15 mouse cellular contexts compared by ENCODE assay signal in genomic region chr13:44141181-44141580, GRCm38 (mm10).
A peak's percentile ranks its signal among the peaks of the same experiment; 100 is the strongest.
DNase-seq lines count a peak whose midpoint lies in the region; ATAC-seq and TF ChIP-seq lines count a peak whose summit lies in the region.
"Had no signal": no experiment of that assay in that cellular context is flagged by ENCODE, and none has a peak within 500 bp of the region (broad histone marks: within the 10 kb centered on the region; RNA-seq: fewer than 3 reads in every experiment).

No protein-coding gene starts in this region.

- no peak for TF ChIP-seq CTCF in brain, embryonic 14.5 days (IDR thresholded peaks at IDR 0.05; ENCODE audit: borderline replicate concordance, extremely low read depth, insufficient read depth, insufficient read length)

- H3K4me3 ChIP-seq in embryonic facial prominence, embryonic 14.5 days (ENCODE audit: low read depth, low read length): no peak overlapping the region
- no peak overlapping the region for H3K4me3 ChIP-seq in embryonic facial prominence, embryonic 10.5 days
- no peak overlapping the region for H3K4me3 ChIP-seq in kidney, embryonic 14.5 days (ENCODE audit: low read length)
- H3K4me3 ChIP-seq: forebrain, embryonic 15.5 days; heart, embryonic 10.5 days had no signal

- no peak overlapping the region for H3K27ac ChIP-seq in embryonic facial prominence, embryonic 14.5 days (replicated peaks; ENCODE audit: low read depth, low read length)
- no peak overlapping the region for H3K27ac ChIP-seq in embryonic facial prominence, embryonic 10.5 days (replicated peaks)
- H3K27ac ChIP-seq in kidney, embryonic 14.5 days (ENCODE audit: low read depth, low read length): no peak overlapping the region
- H3K27ac ChIP-seq: forebrain, embryonic 15.5 days; heart, embryonic 10.5 days; hindbrain, embryonic 14.5 days had no signal

- H3K36me3 ChIP-seq in embryonic facial prominence, embryonic 14.5 days (ENCODE audit: control insufficient read depth, insufficient read depth, low read length): no peaks in the 10 kb centered on the region
- no peaks in the 10 kb centered on the region for H3K36me3 ChIP-seq in embryonic facial prominence, embryonic 10.5 days (replicated peaks)
- no peaks in the 10 kb centered on the region for H3K36me3 ChIP-seq in kidney, embryonic 14.5 days (ENCODE audit: control insufficient read depth, insufficient read depth, low read length)
- H3K36me3 ChIP-seq: forebrain, embryonic 15.5 days; heart, embryonic 10.5 days had no signal

- DNase-seq in embryonic facial prominence, embryonic 14.5 days (ENCODE audit: low spot score): peak; percentile 8
- no peak for DNase-seq in embryonic facial prominence, embryonic 10.5 days (ENCODE audit: low spot score)
- peak; percentile 47 for DNase-seq in kidney, adult 9 months
- peak; percentile 20 for DNase-seq in brain, embryonic 14.5 days (ENCODE audit: low read depth)
- DNase-seq in retina, postnatal 1 day: peak; percentile 67
- DNase-seq: adrenal gland, adult 2 months; adrenal gland, postnatal 25 days; cerebellum, adult 8-10 months; gastrocnemius, postnatal 36 days; heart, adult 18-20 months; heart, postnatal 10 days had no signal

- H3K4me2 ChIP-seq in embryonic facial prominence, embryonic 14.5 days (ENCODE audit: low read depth, low read length): no peak overlapping the region
- H3K4me2 ChIP-seq in kidney, embryonic 14.5 days (replicated peaks; ENCODE audit: low read depth, low read length): no peak overlapping the region
- H3K4me2 ChIP-seq: forebrain, embryonic 15.5 days; hindbrain, embryonic 14.5 days had no signal

- H3K9ac ChIP-seq in embryonic facial prominence, embryonic 14.5 days (ENCODE audit: low read depth, low read length): no peak overlapping the region
- H3K9ac ChIP-seq in kidney, embryonic 14.5 days (ENCODE audit: low read depth, low read length): no peak overlapping the region
- H3K9ac ChIP-seq: forebrain, embryonic 15.5 days; hindbrain, embryonic 14.5 days had no signal

- WGBS in embryonic facial prominence, embryonic 14.5 days: 48% methylated on average over 5 of the region's 5 CpGs
- WGBS in embryonic facial prominence, embryonic 10.5 days: 62% methylated on average over 5 of the region's 5 CpGs
- 78% methylated on average over 5 of the region's 5 CpGs for WGBS in kidney, embryonic 14.5 days

- ATAC-seq in embryonic facial prominence, embryonic 14.5 days (ENCODE audit: low read depth): no peak
- ATAC-seq in kidney, embryonic 14.5 days (ENCODE audit: low FRiP score, low TSS enrichment): no peak
- ATAC-seq: forebrain, embryonic 15.5 days had no signal

- no peak for TF ChIP-seq POLR2A in brain, embryonic 14.5 days (IDR thresholded peaks at IDR 0.05; ENCODE audit: borderline replicate concordance, extremely low read depth, insufficient read depth, insufficient read length, poor library complexity, severe bottlenecking)

- H3K9me3 ChIP-seq in embryonic facial prominence, embryonic 14.5 days (ENCODE audit: control insufficient read depth, low read length): peaks cover 7% of the 10 kb centered on the region; the same call in 1 of the 2 replicates
- H3K9me3 ChIP-seq in embryonic facial prominence, embryonic 10.5 days: peaks cover 8% of the 10 kb centered on the region; the same call in 1 of the 2 replicates
- H3K9me3 ChIP-seq in kidney, embryonic 14.5 days (ENCODE audit: control insufficient read depth, low read length): peaks cover 5% of the 10 kb centered on the region
- H3K9me3 ChIP-seq: forebrain, embryonic 15.5 days had no signal

- H3K27me3 ChIP-seq in embryonic facial prominence, embryonic 14.5 days (replicated peaks; ENCODE audit: control insufficient read depth, insufficient read depth, low read length): no peaks in the 10 kb centered on the region
- no peaks in the 10 kb centered on the region; the same call in 1 of the 2 replicates for H3K27me3 ChIP-seq in embryonic facial prominence, embryonic 10.5 days (replicated peaks; ENCODE audit: low read depth, poor library complexity, severe bottlenecking)
- no peaks in the 10 kb centered on the region for H3K27me3 ChIP-seq in kidney, embryonic 14.5 days (ENCODE audit: control insufficient read depth, insufficient read depth, low read length)
- H3K27me3 ChIP-seq: forebrain, embryonic 15.5 days had no signal

- no peaks in the 10 kb centered on the region for H3K4me1 ChIP-seq in embryonic facial prominence, embryonic 14.5 days (ENCODE audit: control insufficient read depth, insufficient read depth, low read length)
- H3K4me1 ChIP-seq in embryonic facial prominence, embryonic 10.5 days: peaks cover 8% of the 10 kb centered on the region
- H3K4me1 ChIP-seq in kidney, embryonic 14.5 days (ENCODE audit: control insufficient read depth, insufficient read depth, low read length): no peaks in the 10 kb centered on the region
- H3K4me1 ChIP-seq: forebrain, embryonic 15.5 days; heart, embryonic 10.5 days had no signal
